Mouse (Mus musculus) lung, postnatal 25 days (tissue): Measurements from ENCODE around the gene Txn2.

Experiments used
- DNase-seq: peaks from one replicate; pipeline ENCODE4 v3.0.0; 2022; ENCODE audit warnings: low spot score

Gene Txn2

DNA sequence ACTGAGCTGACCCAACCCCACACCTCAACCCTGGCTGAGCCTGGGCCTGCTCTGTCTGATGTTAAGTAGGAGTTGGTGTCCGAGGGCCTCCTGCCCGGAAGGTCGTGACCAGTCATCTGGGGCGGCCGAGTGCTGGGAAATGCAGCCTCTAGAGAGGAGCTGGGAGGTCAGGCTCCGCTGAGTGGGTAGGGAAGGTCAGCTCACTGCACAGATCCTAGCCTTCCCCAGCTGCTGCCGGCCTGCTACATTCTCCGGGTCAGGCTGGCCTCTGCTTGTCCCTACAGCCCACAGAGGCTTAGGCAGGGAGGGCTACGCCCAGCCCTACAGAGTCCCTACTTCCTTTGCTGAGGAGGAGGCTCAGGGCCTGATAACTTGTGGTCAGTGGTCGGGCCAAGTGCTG is 22.3 kb downstream of the Txn2 start:
- no peak for DNase-seq

DNA sequence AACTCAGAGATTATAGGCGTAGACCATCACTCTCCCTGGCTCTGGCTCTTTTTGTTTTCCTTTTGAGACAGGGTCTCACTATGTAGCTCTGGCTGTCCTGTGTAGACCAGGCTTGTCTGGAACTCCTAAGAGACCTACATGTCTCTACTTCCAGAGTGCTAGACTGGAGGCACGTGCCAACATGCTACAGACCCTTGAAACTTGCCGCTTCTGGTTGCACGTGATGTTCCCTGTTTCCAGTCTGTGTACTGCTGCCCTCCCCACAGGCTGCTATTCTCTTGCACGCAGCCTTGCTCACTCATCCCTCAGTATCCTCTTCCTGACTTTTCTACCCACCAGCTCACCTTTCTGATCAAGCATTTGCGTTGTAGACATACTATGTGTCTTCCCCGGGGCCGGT is 22.7 kb downstream of the Txn2 start:
- no peak for DNase-seq

DNA sequence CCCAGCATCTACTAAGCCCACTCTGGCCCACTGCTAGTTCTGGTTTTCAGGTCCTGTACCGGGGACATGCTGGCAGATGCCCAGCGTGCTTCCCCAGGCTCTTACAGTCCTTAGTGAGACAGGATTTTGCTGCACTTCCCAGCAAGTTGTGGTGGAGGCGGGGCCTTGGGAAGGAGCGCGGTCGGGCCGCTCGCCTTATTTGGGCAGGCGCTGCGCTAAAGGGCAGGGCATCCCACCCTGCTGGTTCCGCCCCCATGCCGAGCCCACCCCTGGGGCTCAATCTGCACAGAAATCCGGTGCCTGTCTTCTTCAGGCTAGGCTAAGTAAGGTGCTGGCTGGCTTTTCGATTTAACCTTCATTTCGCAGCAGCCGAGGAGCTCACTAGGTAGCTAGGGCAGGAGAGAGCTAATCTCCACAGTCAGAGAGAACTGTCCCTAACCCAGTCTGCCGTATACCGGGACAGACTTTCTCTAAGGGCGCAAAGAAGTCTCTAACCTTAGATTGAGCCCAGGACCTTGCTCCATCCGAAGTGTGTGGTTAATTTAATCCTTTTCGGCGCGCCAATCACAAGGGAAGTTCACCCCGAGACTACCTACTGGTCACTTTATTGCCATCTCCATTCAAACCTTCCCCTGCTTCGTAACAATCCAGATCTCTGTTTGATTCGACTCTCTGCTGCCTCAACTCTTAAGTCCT is 23.4 kb downstream of the Txn2 start:
- DNase-seq = peak; percentile 89

DNA sequence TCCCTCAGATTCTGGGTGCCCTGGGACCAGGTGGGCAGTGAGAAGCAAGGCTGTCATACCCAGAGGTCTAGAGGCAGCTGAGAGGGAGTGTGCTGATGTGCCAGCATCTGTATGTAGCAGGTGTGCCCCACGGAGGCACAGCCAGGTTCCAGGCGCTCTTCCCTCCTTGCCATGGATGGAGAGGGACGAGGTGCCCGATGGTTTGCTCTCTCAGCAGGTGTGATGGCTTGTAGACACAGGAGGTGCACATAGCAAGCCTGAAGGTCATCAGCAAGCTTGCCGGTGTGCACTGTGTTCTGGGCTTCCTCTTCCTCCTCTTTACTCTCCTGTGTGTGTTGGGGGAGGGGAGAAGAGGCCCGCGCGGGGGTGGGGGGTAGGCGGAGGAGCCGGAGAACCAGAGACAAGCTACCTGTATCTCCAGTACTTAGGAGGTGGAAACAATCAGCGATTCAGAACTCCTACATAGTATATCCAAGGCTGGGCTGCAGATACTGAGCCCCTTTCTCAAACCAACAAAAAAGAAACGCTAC is 24.4 kb downstream of the Txn2 start:
- DNase-seq = no peak

DNA sequence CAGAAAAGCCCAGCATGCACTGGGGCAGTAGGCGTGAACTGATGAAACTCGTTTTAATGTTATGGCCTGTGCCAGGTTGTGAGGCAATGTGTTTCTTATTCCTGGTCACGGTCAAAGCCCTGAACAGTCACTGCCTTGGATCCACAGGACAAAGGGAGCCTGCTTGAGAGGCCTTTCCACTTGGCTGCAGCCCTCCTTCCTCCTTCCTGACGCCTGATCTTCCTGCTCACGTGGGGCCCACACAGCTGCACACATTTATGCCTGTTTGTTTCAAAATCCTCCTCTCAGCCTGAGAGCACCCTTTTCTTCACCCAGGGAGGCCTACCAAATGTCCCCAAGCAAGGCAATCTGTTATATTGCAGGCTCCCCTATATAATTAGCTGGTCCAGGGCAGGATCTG is 25.6 kb downstream of the Txn2 start:
- peak; percentile 59 for DNase-seq

DNA sequence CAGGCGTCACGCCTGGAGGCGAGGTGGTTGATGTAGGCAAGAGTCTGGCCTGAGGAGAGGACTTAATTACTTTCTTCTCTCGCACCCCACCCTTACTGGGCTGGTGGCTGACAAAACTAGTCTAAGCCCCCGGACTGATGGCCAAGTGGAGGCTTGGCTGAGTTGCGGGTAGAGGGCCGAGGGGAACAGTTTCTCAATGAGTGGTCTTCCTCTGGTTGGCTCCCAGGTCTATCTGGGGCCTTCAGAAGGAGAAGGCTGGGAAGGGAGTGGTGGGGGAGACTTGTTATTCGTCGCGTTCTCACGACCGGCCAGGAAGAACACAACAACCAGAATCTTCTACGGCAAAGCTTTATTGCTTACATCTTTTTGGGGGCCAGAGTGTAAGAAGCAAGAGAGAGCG is 33.9 kb downstream of the Txn2 start:
- DNase-seq = no peak

DNA sequence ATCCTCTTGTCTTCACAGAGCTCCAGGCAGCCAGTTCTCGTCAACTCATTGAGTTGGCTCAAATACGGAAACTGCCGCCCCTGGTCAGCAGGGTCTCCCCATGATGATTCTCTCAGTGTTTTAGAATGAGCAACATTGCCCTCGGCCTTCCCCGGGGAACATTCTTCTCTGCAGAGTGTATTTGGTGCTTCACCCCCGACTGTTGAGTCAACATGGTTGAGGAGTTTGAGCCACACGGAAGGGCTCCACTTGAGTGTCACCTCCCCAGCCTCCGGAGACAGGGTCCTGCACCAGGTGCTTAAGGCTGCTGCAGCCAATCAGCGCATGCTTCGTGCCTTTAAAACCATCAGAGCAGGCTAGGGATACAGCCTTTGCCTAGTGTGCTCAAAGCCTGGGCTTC is 35.5 kb downstream of the Txn2 start:
- DNase-seq = no peak

DNA sequence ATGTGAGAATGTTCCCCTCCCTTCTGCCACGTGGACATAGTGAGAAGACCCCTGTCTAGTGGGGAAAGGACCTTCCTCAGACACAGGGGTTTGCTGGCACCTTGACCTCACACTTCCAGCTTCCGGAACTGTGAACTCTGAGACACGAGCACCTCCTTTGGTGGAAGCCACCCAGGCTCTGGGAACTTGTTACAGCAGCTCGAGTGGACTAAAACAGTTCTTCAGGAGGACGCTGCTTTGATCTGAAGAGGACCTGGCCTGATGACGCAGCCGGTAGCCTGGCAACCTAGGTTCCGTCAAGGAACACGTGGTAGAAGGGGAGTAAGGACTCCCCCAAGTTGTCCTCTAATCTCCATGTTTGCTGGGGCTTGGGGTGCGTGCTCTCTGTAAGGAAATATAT is 36.4 kb downstream of the Txn2 start:
- DNase-seq = no peak

DNA sequence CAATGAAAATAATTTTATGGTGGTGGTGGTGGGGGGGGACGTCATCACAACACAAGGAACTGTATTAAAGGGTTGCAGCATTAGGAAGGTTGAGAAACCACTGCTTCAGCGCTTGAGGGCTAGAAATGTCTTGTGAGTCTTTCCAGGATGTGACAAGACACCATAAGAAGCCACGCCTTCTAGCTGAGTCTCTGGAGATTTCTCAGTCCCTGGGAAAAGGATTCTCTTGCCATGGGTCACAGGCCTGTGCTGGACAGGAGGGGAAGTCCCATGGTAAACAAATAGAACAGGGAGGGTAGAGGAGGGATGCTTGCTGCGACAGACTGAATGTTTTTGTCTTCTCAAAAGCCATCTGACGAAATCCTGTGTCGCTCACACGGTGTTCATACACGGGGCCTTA is 37.0 kb downstream of the Txn2 start:
- DNase-seq = peak; percentile 79

DNA sequence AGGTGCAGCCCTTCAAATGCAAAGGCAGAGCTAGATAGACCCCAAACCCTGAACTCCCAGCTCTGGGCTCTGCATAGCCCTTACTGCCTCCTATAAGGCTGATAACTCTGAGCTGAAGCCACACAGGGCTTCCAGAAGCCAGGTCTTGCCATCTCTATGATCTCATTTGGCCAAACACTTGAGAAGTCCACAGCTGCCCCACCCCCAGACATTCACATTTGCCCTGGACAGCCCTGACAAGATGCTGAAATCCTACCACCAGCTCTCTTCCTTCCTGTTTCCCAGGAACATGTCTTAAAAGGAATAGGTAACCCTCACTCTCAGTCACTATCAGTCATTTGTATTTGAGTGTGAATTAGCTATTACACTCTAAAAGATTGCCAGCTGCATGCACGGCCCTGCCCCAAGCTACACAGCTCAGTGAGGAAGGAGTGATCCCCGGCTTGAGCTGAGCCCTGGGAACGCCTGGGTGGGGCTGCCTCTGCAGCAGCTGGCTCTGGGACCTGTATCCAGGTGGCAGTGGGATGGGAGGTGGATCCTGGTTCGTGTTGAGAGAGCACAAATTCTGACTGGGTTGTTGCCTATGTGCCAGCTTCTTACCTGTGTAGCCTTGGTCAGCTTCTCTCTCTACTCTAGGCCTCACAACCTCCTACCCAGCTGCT is 38.9 kb downstream of the Txn2 start:
- no peak for DNase-seq

DNA sequence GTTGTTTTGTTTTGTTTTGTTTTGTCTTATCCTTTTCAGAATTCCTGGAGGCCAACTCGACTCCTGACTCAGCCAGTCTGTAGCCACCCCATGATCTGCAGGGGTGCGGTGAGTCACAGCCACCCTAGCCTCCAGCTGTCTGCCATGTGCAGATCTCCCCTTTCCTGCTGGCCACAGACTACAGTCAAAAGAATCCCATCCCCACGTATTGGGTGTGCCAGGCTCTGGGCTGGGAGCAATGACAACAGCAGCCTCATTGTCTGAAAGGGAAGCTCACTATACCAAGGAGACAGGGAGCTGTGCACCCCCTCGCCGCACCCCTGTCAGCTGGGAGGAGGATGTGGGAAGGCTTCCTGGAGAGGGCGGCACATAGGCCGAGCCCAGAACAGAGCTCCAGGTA is 40.5 kb downstream of the Txn2 start:
- no peak for DNase-seq

DNA sequence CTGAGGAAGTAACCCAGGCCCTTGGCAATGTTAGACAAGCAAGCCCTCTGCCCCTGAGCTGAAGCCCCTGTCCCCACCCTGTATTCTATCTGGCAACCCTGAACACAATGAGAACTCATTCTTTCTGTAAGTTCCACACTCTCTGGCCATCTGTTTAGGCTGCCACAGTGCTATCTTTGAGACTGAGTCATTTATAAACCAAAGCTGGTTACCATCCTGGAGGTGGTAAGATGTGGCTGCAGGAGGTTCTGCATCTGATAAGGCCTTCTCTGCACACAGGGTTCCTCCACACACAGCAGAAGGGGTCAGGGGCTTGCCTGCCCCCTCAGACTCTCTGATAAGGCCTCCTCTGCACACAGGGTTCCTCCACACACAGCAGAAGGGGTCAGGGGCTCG is 41.7 kb downstream of the Txn2 start:
- DNase-seq = no peak

DNA sequence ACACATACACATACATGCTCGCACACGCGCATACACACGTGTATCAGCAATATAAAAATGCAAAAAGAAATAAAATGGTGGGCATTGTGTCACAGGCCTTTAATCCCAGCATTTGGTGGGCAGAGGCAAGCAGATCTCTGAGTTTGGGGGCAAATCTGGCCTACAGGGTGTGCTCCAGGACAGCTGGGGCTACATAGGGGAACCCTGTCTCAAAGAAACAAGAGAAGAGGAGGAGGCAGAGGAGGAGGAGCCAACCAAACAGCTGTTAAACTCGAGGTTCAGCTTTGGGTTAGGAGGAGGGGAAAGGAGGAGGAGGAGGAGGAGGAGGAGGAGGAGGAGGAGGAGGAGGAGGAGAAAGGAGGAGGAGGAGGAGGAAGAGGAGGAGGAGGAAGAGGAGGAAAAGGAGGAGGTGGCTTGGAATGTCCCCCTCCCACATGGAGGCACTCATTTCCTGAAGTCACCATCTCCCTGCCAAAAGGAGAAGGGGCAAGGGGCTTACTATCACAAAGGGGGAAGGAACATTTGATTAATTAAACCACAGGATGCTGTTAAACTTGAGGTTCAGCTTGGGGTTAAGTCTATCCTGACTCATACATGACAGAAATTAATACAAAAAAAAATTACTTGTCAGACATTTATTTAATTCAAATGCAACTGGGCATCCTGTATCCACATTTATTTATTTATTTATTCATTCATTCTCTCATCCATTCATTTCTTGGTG is 42.3 kb downstream of the Txn2 start:
- no peak for DNase-seq

DNA sequence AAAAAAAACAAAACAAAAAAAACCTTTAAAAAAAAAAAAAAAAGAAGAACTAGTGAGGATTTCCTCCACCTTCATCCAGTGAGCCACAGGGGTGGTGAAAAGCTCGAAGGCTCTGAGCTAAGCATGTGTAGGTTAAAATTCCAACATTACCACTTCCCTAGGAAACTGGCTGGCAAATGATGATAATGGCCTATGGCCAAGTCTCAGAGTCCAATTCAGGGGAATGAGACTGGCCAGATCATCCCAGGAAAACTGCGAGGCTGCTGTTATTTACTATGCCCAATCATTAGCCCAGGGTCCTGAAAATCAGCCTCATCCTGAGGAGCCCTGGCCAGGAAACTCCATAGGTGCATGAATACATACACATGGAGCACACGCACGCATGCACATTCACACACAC is 42.9 kb downstream of the Txn2 start:
- no peak for DNase-seq

DNA sequence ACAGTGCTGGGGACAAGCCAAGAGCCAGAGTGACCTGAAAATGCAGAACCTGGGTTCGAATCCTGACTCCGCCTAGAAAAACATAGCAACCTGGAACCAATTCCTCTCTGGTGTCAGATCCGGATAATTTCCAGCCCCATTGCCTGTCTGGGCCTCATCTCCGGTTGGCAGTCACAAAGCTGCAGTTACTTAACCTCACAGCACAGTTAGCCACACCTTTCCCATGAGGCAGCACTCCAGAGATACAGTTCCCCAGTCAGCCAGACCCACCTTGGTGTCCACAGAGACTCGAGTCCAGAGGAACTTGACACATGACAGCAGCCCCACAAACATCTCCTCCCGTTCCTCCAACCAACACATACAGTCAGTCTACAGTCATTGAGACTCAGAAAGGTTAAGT is 43.6 kb downstream of the Txn2 start:
- no peak for DNase-seq

DNA sequence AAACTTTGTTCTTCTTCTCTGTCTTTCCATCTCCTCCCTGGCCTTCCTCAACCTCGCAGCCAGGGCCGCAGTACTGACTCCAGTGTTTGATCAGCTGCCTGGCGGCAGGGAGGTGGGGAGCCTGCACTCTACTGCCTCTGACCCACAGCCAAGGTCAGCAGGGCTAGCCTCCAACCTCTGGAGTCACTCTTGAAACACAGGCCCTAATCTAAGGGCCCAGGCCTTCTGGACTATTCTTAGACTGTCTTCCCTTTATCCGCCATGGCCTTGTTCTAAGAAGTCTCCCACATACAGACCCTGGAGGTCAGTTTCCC is 45.2 kb downstream of the Txn2 start:
- no peak for DNase-seq

DNA sequence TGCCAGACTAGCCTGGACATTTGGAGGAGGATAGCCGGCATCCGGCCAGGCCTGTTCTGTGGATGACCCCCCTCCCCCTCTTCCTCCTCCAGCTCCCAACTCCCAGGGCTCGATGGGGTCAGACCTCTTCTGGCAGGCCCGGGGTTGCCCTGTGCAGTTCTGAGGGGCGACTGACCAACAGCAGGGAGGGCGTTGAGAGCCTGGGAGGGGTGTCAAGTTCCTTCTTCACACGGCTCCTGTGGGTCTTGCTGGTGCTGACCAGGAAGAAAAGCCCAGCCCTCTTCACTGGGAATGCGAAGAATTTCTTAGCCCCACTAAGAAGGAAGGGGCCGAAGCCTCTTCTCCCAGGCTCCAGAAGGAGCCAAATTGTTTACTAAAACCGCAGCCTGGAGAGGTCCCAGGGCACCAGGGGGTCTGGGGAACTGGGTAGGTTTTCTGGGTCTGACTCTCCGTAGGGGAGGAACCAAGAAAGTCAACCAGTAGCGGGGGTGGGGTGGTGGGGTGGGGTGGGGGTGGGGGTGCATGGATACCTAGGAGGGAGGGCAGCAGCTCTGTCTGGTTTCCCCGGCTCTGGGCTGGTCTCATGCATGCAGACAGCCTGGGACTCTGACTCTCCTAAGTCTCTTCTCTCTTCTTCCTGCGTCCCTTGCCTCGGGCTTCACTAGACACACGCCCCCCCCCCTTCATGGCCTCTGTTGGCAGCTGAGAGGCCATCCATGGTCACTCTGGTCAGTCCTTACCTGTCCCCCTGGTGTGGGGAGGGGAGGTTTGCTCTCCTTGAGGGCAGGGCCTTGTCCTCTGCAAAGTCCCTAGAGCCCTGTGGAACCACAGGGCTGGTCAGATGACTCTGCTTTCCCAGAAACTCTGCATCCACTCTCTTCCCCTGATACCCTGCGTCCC is 45.8 kb downstream of the Txn2 start:
- peak; percentile 80 for DNase-seq

DNA sequence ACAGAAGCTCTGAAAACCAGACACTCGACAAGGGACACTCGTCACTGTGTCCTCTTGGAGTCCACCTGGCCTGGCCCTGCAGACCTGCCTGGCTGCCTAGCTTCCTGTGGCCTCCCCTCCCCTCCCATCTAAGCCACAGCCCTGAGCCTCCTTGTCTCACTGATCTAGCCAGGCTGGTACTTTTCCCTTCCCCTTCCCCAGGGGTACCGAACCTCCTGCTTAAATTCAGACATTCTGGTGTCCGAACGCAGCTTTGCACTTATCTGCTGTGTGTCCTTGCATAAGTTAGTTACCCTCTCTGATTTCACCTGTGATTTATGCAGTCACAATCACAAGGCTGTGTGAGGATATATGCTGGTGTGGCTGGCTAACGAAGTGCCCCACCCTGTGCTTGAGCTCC is 46.5 kb downstream of the Txn2 start:
- DNase-seq = no peak

DNA sequence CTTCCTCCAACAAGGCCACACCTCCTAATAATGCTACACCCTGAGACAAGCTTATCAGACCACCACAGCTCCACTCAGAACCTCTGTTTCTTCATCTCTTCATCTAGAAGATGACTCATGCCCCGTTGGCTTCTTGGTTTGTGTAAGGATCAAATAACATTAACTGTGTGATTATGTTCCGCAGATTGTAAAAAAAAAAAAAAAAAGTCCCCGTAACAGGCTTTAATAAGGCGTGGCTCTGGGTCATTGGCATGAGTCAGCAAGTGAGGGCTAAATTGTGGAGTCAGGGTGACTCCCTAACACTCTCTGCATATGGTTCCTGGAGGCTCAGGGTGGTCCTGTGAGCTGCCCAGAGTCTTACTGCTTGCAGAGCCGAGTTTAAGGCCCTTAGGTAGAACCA is 47.1 kb downstream of the Txn2 start:
- DNase-seq = no peak

DNA sequence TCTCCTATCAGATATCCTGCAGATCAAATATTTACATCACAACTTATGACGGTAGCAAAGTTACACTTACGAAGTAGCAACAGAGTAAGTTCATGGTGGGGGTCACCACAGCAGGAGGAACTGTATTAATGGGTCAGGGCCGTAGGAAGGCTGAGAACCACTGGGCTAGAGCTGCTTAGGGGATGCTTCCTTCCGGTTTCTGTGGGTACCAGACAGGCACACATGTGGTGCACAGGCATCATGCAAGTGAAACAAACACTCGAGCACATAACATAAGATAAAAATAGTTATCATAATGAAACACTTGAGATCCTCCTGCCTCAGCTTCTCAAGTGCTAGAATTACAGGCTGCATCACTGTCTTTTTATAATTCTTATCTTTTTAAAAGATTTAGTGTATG is 48.1 kb downstream of the Txn2 start:
- DNase-seq = no peak

DNA sequence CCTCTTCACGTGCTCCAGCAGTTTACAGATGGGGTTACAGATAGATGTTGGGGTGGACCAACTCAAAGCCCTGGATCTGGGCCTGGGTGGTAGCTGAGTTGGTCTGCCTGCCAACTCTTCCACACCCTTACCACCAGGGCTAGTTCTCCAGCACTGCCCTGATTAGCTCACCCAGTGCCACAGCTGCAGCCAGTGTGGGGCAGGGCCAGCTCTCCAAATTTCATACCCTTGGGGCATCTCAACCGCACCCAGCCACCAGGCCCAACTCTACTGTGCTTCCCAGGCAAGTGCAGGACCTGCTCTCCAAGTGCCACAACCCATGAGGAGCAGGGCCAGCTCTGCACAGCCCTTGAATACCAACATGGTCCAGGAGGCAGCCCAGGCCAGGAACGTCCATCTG is 49.0 kb downstream of the Txn2 start:
- no peak for DNase-seq

DNA sequence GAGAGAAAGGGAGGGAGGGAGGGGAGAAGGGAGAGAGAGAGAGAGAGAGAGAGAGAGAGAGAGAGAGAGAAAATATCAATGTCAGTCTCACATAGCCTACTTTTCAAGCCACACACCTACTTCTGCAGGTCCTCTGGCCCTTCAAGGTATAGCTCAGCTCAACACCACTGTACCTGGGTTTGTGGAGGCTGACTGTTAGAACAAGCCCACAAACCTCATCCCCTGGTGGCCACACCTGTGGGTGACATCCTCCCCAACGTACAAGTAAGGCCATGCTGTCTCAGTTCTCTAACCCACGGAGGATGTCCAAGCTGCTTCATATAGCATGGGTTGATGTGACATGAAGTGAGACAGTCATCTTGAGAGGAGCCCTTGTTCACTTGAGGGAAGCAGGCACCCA is 51.6 kb downstream of the Txn2 start:
- no peak for DNase-seq
